Mouse (Mus musculus) intestine, postnatal 0 days (tissue): ENCODE data around the gene Rpl27. TPM values are rescaled to one million over a fixed set of nuclear protein-coding genes. Genes with fewer than 3 reads are reported as not detected.

Experiments
- ATAC-seq: fragments of 200-750 bp; cut with Nextera tagmentation; 2 replicates; pipeline ENCODE4 v1.8.0; 2017; ENCODE audit warnings: mild to moderate bottlenecking, moderate TSS enrichment, moderate library complexity
- H3K27ac ChIP-seq: fragments of 300-500 bp; sonication (generic); 2 replicates; pipeline ENCODE4 v1.5.1; 2014; ENCODE audit warnings: mild to moderate bottlenecking, low read depth, low read length, moderate library complexity
- H3K27me3 ChIP-seq: fragments of 300-500 bp; sonication (generic); replicated peaks from 2 replicates; pipeline ENCODE4 v1.6.1; 2014; ENCODE audit warnings: low read length, mixed read lengths; ENCODE audit not compliant: control insufficient read depth, insufficient read depth
- H3K36me3 ChIP-seq: fragments of 300-500 bp; sonication (generic); 2 replicates; pipeline ENCODE4 v1.6.1; 2014; ENCODE audit warnings: mild to moderate bottlenecking, moderate library complexity; ENCODE audit not compliant: control insufficient read depth, insufficient read depth
- H3K4me1 ChIP-seq: fragments of 300-500 bp; sonication (generic); replicated peaks from 2 replicates; pipeline ENCODE4 v1.6.1; 2014; ENCODE audit warnings: antibody characterized with exemption, low read length, mixed read lengths; ENCODE audit not compliant: control insufficient read depth, insufficient read depth
- H3K4me2 ChIP-seq: fragments of 300-500 bp; sonication (generic); replicated peaks from 2 replicates; pipeline ENCODE4 v1.6.1; 2014; ENCODE audit warnings: low read depth, mild to moderate bottlenecking, moderate library complexity
- H3K4me3 ChIP-seq: fragments of 300-500 bp; sonication (generic); 2 replicates; pipeline ENCODE4 v1.5.1; 2014; ENCODE audit warnings: low read depth, low read length
- H3K9ac ChIP-seq: fragments of 300-500 bp; sonication (generic); 2 replicates; pipeline ENCODE4 v1.6.1; 2014; ENCODE audit warnings: mild to moderate bottlenecking, low read depth, low read length
- H3K9me3 ChIP-seq: fragments of 300-500 bp; sonication (generic); 2 replicates; pipeline ENCODE4 v1.6.1; 2016; ENCODE audit warnings: mixed run types; ENCODE audit not compliant: control insufficient read depth
- CTCF ChIP-seq: sonication (generic); IDR thresholded peaks from 2 replicates; pipeline ENCODE4 v1.5.1; 2016; ENCODE audit warnings: low read depth, mild to moderate bottlenecking, control low read depth, antibody characterized with exemption, moderate library complexity
- WGBS: fragments of 180-500 bp; shearing (Covaris S2); extraction: QIAGEN DNeasy Blood & Tissue Kit; methylation state at CpG from one replicate; pipeline ENCODE4 v1.1.7; 2014; 5-methylcytosine and 5-hydroxymethylcytosine counted together
- microRNA-seq: library from miRNA; unstranded; fragments of <30 nt; microRNA quantifications from one replicate; pipeline ENCODE4, GENCODE M21; 2016
- polyA plus RNA-seq: library from polyadenylated mRNA; unstranded; fragments of >200 nt; fragmentation: Nextera tagmentation; extraction: Ambion mirVana; gene quantifications from 2 replicates; pipeline ENCODE4 v1.2.1, GENCODE M21; 2015

Rpl27 gene
- polyA plus RNA-seq, 1 experiment from 2014 or later = 240 TPM

DNA sequence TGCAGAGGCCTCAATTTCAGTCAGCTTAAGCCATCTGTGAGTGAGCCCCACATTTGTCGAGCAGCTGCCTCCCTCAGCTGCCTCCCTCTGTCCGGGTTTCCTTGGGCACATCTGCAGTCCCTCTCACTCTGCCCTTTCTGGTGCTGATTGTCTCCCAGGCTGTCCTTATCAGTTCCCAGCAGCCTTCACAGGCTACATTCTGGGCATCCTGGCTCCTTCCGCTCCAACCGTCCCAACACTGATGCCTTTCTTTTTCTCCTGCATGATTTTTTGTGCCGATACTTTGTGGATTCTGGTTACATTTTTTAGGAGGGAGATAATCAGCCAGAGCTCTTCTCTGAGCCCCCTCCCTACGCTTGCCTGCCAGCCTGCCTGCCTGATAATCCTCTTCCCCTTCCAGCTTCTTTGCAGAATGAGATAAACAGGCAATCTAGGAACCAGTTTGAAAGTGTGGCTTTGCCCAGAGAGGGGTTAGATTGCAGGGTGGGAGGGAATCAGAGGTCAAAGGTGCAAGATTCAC is 43.5 kb downstream of the Rpl27 start:
- peaks cover 21% of the 10 kb centered on the region; the same call in 1 of the 2 replicates for H3K36me3 ChIP-seq
- no peak for TF ChIP-seq CTCF
- ATAC-seq = no peak
- no peak overlapping the region for H3K9ac ChIP-seq
- H3K9me3 ChIP-seq = no peaks in the 10 kb centered on the region
- no peak overlapping the region for H3K4me3 ChIP-seq
- no peaks in the 10 kb centered on the region for H3K27me3 ChIP-seq
- H3K4me1 ChIP-seq = 0 out of 2 replicates have a peak, but pooled peaks cover 2% of the 10 kb centered on the region
- H3K27ac ChIP-seq = peak overlapping the region; percentile 21; the same call in 1 of the 2 replicates
- H3K4me2 ChIP-seq = no peak overlapping the region
- WGBS = 31% methylated on average over 6 of the region's 6 CpGs

DNA sequence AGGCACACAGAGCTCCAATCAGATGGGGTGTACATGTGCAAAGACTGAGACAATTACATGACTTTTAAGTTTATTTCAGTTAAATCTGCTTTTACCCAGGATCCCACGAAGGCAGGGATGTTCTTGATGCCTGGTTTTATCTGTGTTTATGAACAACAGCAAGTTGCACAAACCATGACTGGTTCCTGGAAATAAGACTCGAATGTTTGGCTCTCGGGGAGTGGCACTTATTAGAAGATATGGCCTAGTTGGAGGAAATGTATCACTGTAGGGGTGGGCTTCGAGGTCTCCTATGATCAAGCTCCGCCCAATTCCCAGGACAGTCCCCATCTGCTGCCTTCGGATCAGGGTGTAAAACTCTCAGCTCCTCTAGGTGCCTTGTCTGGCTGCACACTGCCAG is 44.0 kb downstream of the Rpl27 start:
- Histone ChIP-seq H3K27me3 (no peaks in the 10 kb centered on the region), H3K9me3 (no peaks in the 10 kb centered on the region), H3K4me2 (no peak overlapping the region), H3K4me1 (0 out of 2 replicates have a peak, but pooled peaks cover 2% of the 10 kb centered on the region), H3K36me3 (peaks cover 21% of the 10 kb centered on the region; the same call in 1 of the 2 replicates), H3K4me3 (no peak overlapping the region), H3K9ac (no peak overlapping the region), H3K27ac (no peak overlapping the region)
- 34% methylated on average over 6 of the region's 6 CpGs for WGBS
- no peak for ATAC-seq
- TF ChIP-seq CTCF = no peak

Small RNAs within 50 kb of the gene (microRNA-seq; reads per million reads assigned to microRNA genes)
- not detected for gene Mir6929

Other genes starting within 250 kb of the Rpl27 start
- 9.8 and 10.8 TPM in 2 replicates for gene Ezh1, start 215.8 kb upstream of the Rpl27 start, polyA plus RNA-seq
- 67.7 and 74.7 TPM in 2 replicates for gene Ramp2, start 196.3 kb upstream of the Rpl27 start, polyA plus RNA-seq
- 148 and 157 TPM in 2 replicates for gene Vps25, start 188.6 kb upstream of the Rpl27 start, polyA plus RNA-seq
- gene Wnk4, start 181.7 kb upstream of the Rpl27 start, polyA plus RNA-seq = 4.6 and 4.7 TPM in 2 replicates
- 0.26 and 0.47 TPM in 2 replicates for gene Cntd1, start 163.3 kb upstream of the Rpl27 start, polyA plus RNA-seq
- 255 and 276 TPM in 2 replicates for gene Coa3, start 163.2 kb upstream of the Rpl27 start, polyA plus RNA-seq
- gene Becn1, start 140.0 kb upstream of the Rpl27 start, polyA plus RNA-seq = 117 and 124 TPM in 2 replicates
- gene Psme3, start 126.1 kb upstream of the Rpl27 start, polyA plus RNA-seq = 59.5 and 60.2 TPM in 2 replicates
- gene Aoc2, start 117.2 kb upstream of the Rpl27 start, polyA plus RNA-seq = 0.34 and 0.41 TPM in 2 replicates
- gene Aoc3, start 111.7 kb upstream of the Rpl27 start, polyA plus RNA-seq = 3.7 and 4.4 TPM in 2 replicates
- gene G6pc, start 74.7 kb upstream of the Rpl27 start, polyA plus RNA-seq = 54.3 and 63.3 TPM in 2 replicates
- 27.0 and 28.9 TPM in 2 replicates for gene Aarsd1, start 24.7 kb upstream of the Rpl27 start, polyA plus RNA-seq
- 2.2 and 2.9 TPM in 2 replicates for gene Gm27029, start 17.5 kb upstream of the Rpl27 start, polyA plus RNA-seq
- gene Rundc1, start 17.2 kb upstream of the Rpl27 start, polyA plus RNA-seq = 12.0 and 13.1 TPM in 2 replicates
- 7.0 and 7.8 TPM in 2 replicates for gene Ptges3l, start 17.0 kb upstream of the Rpl27 start, polyA plus RNA-seq
- gene Ifi35, start 6.1 kb downstream of the Rpl27 start, polyA plus RNA-seq = 100 and 102 TPM in 2 replicates
- gene Rnd2, start 22.7 kb downstream of the Rpl27 start, polyA plus RNA-seq = 27.8 and 31.9 TPM in 2 replicates
- gene Vat1, start 23.9 kb downstream of the Rpl27 start, polyA plus RNA-seq = 94.5 and 95.6 TPM in 2 replicates
- gene Brca1, start 109.7 kb downstream of the Rpl27 start, polyA plus RNA-seq = 2.3 and 3.3 TPM in 2 replicates
- gene Nbr1, start 109.9 kb downstream of the Rpl27 start, polyA plus RNA-seq = 44.5 and 54.1 TPM in 2 replicates
- gene Tmem106a, start 139.9 kb downstream of the Rpl27 start, polyA plus RNA-seq = 122 and 130 TPM in 2 replicates
- gene Gm11634, start 157.0 kb downstream of the Rpl27 start, polyA plus RNA-seq = 0.27 and 0.37 TPM in 2 replicates
- gene Rdm1, start 184.9 kb downstream of the Rpl27 start, polyA plus RNA-seq = 13.3 and 15.3 TPM in 2 replicates
- gene Arl4d, start 223.2 kb downstream of the Rpl27 start, polyA plus RNA-seq = 6.3 and 7.8 TPM in 2 replicates